Mouse (Mus musculus) monocyte, adult 2 months (primary cell): Measurements from ENCODE around the gene Fshr.
"Not testable (repeated sequence)": the region's sequence is repeated elsewhere in the genome, so short reads cannot be mapped to it uniquely, and the experiment has no call there.

Experiments
- DNase-seq, 2 experiments: peaks; one replicate each; pipeline ENCODE4 v3.0.0; 2022; ENCODE audit warnings: low spot score in 2 of 2, low read depth in 1 of 2

Gene Fshr

GRCm38 (mm10) chr17:89200575-89200974 lies at the start of gene Fshr:
Fshr (minus strand) TSS chr17:89200675.
- no peak for DNase-seq

GRCm38 (mm10) chr17:89202181-89202580 lies 1.7 kb upstream of the Fshr start:
- DNase-seq = no peak

- DNase-seq = no peak
Observed at GRCm38 (mm10) chr17:89173545-89173944, 26.9 kb downstream of the Fshr start.

DNA sequence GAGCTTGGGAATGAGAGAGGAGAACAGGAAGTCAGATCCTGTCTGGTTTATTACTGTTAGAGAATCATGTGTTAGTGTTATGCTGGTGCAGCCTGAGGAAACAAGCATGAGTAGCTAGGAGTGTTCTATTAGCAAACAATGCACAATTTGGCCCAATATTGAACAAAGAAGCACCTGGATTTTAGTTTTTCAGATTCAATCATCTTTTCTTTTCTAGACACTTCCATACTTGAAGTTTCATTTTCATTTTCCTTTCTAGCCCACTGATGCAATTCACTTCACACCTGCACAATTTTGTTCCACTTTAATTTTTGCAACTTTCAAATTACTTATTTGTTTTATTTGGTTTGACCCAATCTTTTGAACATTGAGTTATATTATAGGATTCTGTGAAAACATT lies 35.7 kb downstream of the Fshr start:
- no peak for DNase-seq

- no peak for DNase-seq
Observed at GRCm38 (mm10) chr17:89162475-89162874, 38.0 kb downstream of the Fshr start.

DNA sequence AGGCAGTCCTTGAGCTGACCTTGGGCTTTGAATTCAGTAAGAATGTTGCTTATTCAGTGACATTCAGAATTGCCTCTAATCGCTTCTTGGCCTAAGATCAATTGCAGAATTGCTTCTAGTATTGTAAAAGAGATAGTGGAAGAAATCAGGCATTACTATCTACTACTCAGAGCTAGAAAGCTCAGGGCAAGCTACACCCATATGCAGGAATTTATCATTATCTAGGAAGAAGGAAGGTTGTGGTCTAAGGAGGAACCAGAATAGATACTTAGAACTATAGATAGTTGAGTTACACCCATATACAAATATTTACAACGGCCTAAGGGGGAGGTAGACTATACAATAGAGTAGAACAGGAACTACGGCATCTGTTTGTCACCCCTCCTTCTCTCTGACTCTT lies 41.1 kb downstream of the Fshr start:
- DNase-seq = not testable (repeated sequence)

GRCm38 (mm10) chr17:89144806-89145205 lies 55.7 kb downstream of the Fshr start:
- no peak for DNase-seq

DNA sequence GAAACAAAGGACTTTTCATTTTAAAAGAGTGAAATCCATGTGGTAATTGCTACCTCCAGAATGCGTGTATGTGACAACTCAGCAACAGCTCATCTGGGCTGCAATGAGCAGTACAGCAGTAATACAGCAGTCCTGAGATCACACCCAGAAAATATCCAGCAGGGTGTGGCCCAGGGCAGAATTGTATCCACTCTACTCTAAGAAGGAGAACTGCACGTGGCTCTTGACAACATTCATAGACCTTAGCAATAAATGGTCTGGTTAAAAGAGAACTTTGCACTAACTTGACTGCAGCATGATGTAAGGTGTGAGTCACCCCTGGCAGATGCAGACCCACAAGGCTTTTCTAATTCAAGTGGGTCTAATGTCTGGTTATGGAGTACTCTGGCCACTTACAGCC lies 80.5 kb downstream of the Fshr start:
- DNase-seq = no peak

DNA sequence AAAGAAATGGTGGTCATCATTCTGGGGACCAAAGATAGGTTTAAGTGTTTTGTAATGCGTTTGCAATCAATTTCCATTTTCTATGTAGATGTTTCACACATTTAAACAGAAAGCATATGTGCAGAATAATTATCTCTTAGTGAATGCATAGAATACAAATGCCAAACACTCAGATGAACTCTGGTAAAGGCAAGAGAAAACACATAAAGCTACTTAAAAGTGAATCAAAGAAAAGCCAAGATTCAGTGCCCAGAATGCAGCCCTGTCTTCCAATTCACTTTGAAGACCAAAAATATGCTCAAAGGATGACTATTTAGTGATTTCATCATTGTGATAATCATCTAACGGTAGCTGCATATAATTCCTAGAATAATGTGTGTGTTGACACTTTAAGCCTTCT lies 81.2 kb downstream of the Fshr start:
- no peak for DNase-seq

GRCm38 (mm10) chr17:89113944-89114343 lies 86.5 kb downstream of the Fshr start:
- no peak for DNase-seq

- DNase-seq = no peak
Observed at GRCm38 (mm10) chr17:89100719-89101350, 99.6 kb downstream of the Fshr start.

DNA sequence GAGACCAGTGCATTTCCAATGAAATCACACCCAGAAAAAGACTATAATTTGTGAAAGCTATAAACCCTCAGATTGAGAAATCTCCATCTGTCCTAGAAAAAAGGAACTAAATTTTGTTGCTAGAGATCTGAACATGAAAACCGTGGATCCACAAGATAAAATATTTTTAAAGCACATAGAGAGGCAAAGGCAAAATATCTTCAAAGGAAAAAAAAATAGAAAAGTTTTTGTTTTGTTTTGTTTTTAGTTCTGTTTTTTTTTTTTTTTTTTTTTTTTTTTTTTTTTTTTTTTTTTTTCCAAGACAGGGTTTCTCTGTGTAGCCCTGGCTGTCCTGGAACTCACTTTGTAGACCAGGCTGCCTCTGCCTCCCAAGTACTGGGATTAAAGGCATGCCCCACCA lies 100.7 kb downstream of the Fshr start:
- DNase-seq = not testable (repeated sequence)

DNA sequence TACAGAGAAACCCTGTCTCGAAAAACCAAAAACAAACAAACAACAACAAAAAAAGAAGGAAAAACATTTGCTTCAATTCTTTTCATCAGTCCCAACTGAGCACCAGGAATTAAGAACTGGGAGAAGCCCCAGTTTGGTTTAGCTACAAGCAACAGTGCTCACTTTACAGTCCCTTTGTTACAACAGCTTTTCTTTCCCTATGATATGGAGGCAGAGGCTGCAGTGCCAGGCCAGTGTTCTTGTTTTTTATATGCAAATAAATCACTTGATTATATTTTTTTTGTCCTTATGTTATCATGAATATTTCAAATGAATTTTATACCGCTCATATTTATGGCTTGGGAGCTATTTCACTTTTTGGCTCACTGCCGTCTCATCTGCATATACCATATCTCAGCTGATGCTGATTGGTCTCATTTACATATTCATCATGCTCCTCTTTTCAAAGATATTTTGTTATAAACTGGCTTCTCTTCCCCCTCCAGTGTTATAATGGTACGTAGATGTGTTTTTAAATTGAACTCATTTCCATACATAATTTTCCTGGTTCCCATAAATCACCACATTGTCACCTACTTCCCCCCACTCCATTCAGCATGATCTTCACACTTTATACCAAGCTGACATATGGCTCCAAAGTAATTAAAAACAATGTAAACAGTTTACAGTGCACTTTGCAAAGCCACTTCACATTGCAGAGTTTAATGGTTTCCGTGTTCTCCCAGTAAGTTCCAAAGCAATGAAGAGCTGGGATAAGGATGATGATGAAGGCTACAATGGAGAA lies 110.6 kb downstream of the Fshr start:
- DNase-seq = no peak

DNA sequence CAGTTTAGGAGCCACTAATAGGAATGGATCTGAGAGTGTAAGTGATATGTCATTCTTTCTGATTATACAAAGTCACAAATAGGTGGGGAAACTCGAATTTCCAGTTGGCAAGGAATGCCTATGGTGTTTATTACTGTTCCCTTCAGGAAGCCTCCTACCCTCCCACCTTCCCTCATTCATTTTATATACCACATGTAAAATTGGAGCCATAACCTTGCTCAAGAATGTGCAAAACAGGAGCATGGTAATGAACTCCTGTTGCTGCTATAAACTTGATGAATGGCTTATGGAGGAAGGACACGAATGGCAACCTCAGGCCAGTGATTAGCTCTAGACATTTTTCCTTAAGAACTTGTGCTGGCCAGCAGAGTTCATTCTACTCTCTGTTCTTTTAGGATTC lies 117.6 kb downstream of the Fshr start:
- DNase-seq = no peak

DNA sequence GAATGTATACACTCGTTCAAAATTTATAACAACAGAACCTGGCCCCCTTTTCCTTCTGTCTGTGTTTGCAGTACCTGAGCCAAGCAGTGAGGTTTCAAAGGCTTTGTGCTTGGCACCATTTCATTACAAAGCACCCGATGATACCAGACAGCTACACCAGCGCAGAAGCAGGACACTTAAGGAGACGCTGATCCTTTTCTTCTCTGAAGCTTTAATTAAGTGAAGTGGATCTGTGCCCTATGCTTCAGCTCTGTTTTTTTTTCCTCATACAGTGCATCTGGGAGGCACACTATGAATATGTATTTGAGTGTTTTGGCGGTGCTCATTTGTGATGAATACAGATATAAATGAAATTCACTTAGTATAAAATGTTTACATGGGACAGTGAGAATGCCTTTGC lies 120.8 kb downstream of the Fshr start:
- DNase-seq = no peak

DNA sequence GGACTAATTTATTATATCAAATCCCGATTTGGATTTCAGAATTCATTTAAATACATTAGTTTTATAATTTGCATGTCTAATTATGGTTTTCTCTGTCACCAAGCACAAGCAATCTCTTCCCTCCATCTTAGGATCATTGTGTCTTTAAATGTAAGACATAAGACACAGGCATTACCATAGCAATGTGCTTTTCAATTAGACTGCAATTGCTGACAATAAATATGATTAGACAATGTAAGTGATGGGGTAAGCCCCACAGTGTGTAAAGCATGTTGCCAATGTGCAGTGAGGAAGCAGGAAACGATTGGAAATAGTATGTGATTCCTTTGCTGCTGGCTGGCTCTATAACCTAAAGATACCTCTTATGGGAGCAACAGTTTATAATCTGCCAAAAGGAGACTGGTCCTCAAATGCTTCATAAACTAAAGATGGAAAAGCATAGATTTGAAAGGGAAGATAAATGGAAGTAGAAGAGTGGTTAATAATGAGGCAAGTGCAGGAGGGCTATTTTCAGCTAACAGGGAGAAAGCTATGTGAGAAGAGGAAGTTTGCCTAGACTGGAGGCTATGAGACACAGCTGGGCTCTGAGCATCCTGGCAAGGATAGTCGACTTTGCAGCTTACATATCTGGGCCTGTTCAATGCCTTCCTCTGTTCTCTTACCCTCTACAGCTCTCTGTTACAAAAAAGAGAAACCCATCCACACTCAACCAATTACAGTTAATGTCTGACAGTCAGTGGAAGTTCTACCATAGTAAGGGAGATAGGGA lies 136.0 kb downstream of the Fshr start:
- DNase-seq = no peak

DNA sequence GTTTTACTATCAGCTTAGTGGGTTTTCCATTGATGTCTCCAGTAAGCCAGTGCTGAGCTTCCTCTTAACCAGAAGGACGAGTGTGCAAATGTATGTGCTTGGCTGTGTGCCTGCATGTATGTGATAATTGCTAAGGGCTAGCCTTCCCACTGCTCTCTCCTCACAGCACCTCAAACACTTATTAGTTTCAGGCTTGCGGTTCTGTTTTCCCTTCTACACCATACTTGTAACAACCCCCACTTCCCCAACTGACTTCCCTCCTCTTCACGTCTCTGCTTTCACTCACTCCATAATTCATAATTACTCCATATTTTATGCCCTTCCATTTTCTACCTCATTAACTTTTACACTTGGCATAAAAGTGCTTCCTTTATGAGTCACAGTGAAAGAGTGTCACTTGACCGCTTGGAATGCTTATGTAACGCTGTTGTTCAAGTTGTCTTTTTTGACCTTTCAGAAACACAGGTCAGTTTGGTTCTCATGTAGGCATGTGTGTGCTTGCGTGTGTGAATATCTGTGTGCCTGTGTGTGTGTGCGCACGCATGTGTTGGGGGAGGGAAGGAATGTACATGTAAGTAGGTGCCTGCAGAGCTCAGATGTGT lies 138.0 kb downstream of the Fshr start:
- no peak for DNase-seq

GRCm38 (mm10) chr17:89051031-89051563 lies 149.4 kb downstream of the Fshr start:
- no peak for DNase-seq

- DNase-seq = no peak
Observed at GRCm38 (mm10) chr17:89049071-89049470, 151.4 kb downstream of the Fshr start.

DNA sequence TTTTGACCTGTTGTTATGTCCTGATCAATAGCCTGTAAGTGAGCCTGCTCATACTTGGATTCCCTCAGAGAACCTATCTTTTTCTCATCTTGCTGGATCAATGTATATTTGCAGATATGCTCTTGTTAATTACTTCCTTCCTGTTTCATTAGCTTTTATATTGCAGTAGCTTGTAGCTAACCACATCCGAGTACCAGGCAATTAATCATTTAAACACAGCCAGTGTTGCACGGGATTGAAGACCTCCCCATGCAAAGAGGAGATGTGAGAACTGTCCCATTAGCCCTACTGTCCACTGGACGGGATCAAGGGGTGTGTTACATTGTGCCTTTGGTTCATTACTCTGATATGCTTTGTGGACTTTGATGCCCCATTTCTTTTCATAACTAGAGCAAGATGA lies 154.5 kb downstream of the Fshr start:
- no peak for DNase-seq

DNA sequence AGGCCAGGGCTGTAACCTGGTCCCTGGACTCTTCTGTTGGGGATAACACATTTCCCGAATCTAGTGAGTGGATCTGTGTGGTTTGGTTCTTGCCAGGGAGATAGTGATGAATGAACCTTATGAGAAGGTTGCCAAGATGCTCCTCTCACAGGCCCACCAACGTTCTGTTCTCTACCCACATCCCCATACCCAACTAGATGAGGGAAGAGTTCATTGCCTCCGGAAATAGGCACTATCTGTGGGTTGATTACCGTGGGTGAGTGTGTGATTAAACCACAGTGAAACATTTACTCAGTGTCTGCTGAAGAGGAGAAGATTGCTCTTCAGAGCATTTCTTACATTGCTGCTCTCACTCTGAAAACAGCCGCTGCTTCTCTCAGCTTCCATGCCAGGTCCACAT lies 163.8 kb downstream of the Fshr start:
- no peak for DNase-seq
